Mouse (Mus musculus): ENCODE results near the gene Tmem266. TPM values are rescaled to one million over a fixed set of nuclear protein-coding genes. Genes with fewer than 3 reads are reported as not detected.

Gene Tmem266
- total RNA-seq, 2 experiments from 2014 or later = not detected

- ATAC-seq (ENCODE audit: poor library complexity, severe bottlenecking) = no peak
Observed at GRCm38 (mm10) chr9:55328151-55328918, 1.6 kb downstream of the Tmem266 start.

GRCm38 (mm10) chr9:55329401-55329800 lies 2.7 kb downstream of the Tmem266 start:
- no peak for ATAC-seq (ENCODE audit: poor library complexity, severe bottlenecking)

- no peak for ATAC-seq (ENCODE audit: poor library complexity, severe bottlenecking)
Observed at GRCm38 (mm10) chr9:55332476-55332875, 5.8 kb downstream of the Tmem266 start.

GRCm38 (mm10) chr9:55332949-55333348 lies 6.2 kb downstream of the Tmem266 start:
- no peak for ATAC-seq (ENCODE audit: poor library complexity, severe bottlenecking)

GRCm38 (mm10) chr9:55344165-55344564 lies 17.5 kb downstream of the Tmem266 start:
- no peak for ATAC-seq (ENCODE audit: poor library complexity, severe bottlenecking)

- no peak for ATAC-seq (ENCODE audit: poor library complexity, severe bottlenecking)
Observed at GRCm38 (mm10) chr9:55345332-55345731, 18.6 kb downstream of the Tmem266 start.

GRCm38 (mm10) chr9:55348664-55349063 lies 22.0 kb downstream of the Tmem266 start:
- no peak for ATAC-seq (ENCODE audit: poor library complexity, severe bottlenecking)

GRCm38 (mm10) chr9:55354686-55355085 lies 28.0 kb downstream of the Tmem266 start:
- ATAC-seq (ENCODE audit: poor library complexity, severe bottlenecking) = no peak

GRCm38 (mm10) chr9:55355270-55355834 lies 28.6 kb downstream of the Tmem266 start:
- ATAC-seq (ENCODE audit: poor library complexity, severe bottlenecking) = no peak

- no peak for ATAC-seq (ENCODE audit: poor library complexity, severe bottlenecking)
Observed at GRCm38 (mm10) chr9:55357164-55357563, 30.5 kb downstream of the Tmem266 start.

GRCm38 (mm10) chr9:55360372-55360771 lies 33.7 kb downstream of the Tmem266 start:
- no peak for ATAC-seq (ENCODE audit: poor library complexity, severe bottlenecking)

GRCm38 (mm10) chr9:55360861-55361260 lies 34.1 kb downstream of the Tmem266 start:
- no peak for ATAC-seq (ENCODE audit: poor library complexity, severe bottlenecking)

- ATAC-seq (ENCODE audit: poor library complexity, severe bottlenecking) = peak; percentile 69
Observed at GRCm38 (mm10) chr9:55361969-55362368, 35.3 kb downstream of the Tmem266 start.

- ATAC-seq (ENCODE audit: poor library complexity, severe bottlenecking) = peak; percentile 59; the same call in 1 of the 2 replicates
Observed at GRCm38 (mm10) chr9:55363707-55364106, 37.0 kb downstream of the Tmem266 start.

- ATAC-seq (ENCODE audit: poor library complexity, severe bottlenecking) = no peak
Observed at GRCm38 (mm10) chr9:55368011-55368410, 41.3 kb downstream of the Tmem266 start.

- ATAC-seq (ENCODE audit: poor library complexity, severe bottlenecking) = no peak
Observed at GRCm38 (mm10) chr9:55371908-55372307, 45.2 kb downstream of the Tmem266 start.

- ATAC-seq (ENCODE audit: poor library complexity, severe bottlenecking) = peak; percentile 82
Observed at GRCm38 (mm10) chr9:55377603-55378250, 51.0 kb downstream of the Tmem266 start.

GRCm38 (mm10) chr9:55381456-55381855 lies 54.7 kb downstream of the Tmem266 start:
- no peak for ATAC-seq (ENCODE audit: poor library complexity, severe bottlenecking)

GRCm38 (mm10) chr9:55382441-55382840 lies 55.7 kb downstream of the Tmem266 start:
- peak; percentile 70 for ATAC-seq (ENCODE audit: poor library complexity, severe bottlenecking)

GRCm38 (mm10) chr9:55386117-55386516 lies 59.4 kb downstream of the Tmem266 start:
- ATAC-seq (ENCODE audit: poor library complexity, severe bottlenecking) = no peak

GRCm38 (mm10) chr9:55387862-55388505 lies 61.3 kb downstream of the Tmem266 start:
- ATAC-seq (ENCODE audit: poor library complexity, severe bottlenecking) = peak; percentile 84

Data from megakaryocyte, adult 5-6 weeks (primary cell).